Mouse (Mus musculus) kidney, postnatal 36 days (tissue): ENCODE measurements around the gene Numbl.

Experiments
- DNase-seq, 2 experiments: peaks; one replicate each; pipeline ENCODE4 v3.0.0; 2021 to 2022; ENCODE audit warnings: mixed read lengths in 2 of 2

Numbl gene

GRCm38 (mm10) chr7:27326101-27326880 is 68.1 kb downstream of the Numbl start:
- peak; percentile 62 to 65 for DNase-seq

- DNase-seq: no peak
Observed at GRCm38 (mm10) chr7:27327500-27327899, 69.3 kb downstream of the Numbl start.

GRCm38 (mm10) chr7:27328161-27328560 is 69.9 kb downstream of the Numbl start:
- peak in 1 of 2 experiments; percentile 38 for DNase-seq

GRCm38 (mm10) chr7:27328648-27329047 is 70.4 kb downstream of the Numbl start:
- peak; percentile 63 to 75 for DNase-seq

GRCm38 (mm10) chr7:27329326-27329947 is 71.2 kb downstream of the Numbl start:
- DNase-seq: peak; percentile 88 to 97

GRCm38 (mm10) chr7:27329981-27330380 is 71.7 kb downstream of the Numbl start:
- no peak for DNase-seq

GRCm38 (mm10) chr7:27330709-27331540 is 72.7 kb downstream of the Numbl start:
- DNase-seq: peak; percentile 97 to 98

- DNase-seq: peak; percentile 45 to 58
Observed at GRCm38 (mm10) chr7:27331541-27331851, 73.3 kb downstream of the Numbl start.
